Mouse (Mus musculus): ENCODE data around the gene Pet117. TPM values are rescaled to one million over a fixed set of nuclear protein-coding genes. Genes with fewer than 3 reads are reported as not detected.

Gene Pet117
- polyA plus RNA-seq, 1 experiment: 1.2 TPM

- Histone ChIP-seq H3K27me3 (ENCODE audit: control insufficient read depth, insufficient read depth, insufficient read length) (peaks cover 51% of the 10 kb centered on the region), H3ac (ENCODE audit: control insufficient read depth, insufficient read length, low read depth) (no peak overlapping the region), H3K36me3 (ENCODE audit: control insufficient read depth, insufficient read depth) (no peaks in the 10 kb centered on the region), H3K79me3 (ENCODE audit: low read depth) (no peaks in the 10 kb centered on the region), H3K79me2 (ENCODE audit: control insufficient read depth, insufficient read depth) (no peaks in the 10 kb centered on the region), H3K4me3 (ENCODE audit: insufficient read depth, poor library complexity, severe bottlenecking) (no peak overlapping the region)
- TF ChIP-seq CEBPB (IDR thresholded peaks at IDR 0.05; ENCODE audit: low read depth): no peak
- TF ChIP-seq MYOD1 (IDR thresholded peaks at IDR 0.05; ENCODE audit: control insufficient read depth, insufficient read length, low read depth): no peak
- no peak for TF ChIP-seq FOSL1 (IDR thresholded peaks at IDR 0.05; ENCODE audit: insufficient read depth, low read length, poor library complexity, severe bottlenecking)
- TF ChIP-seq USF1 (IDR thresholded peaks at IDR 0.05; ENCODE audit: low read depth): no peak
- no peak for TF ChIP-seq MAX (IDR thresholded peaks at IDR 0.05)
Measured at GRCm38 (mm10) chr2:144330960-144331371, 37.8 kb upstream of the Pet117 start.

DNA sequence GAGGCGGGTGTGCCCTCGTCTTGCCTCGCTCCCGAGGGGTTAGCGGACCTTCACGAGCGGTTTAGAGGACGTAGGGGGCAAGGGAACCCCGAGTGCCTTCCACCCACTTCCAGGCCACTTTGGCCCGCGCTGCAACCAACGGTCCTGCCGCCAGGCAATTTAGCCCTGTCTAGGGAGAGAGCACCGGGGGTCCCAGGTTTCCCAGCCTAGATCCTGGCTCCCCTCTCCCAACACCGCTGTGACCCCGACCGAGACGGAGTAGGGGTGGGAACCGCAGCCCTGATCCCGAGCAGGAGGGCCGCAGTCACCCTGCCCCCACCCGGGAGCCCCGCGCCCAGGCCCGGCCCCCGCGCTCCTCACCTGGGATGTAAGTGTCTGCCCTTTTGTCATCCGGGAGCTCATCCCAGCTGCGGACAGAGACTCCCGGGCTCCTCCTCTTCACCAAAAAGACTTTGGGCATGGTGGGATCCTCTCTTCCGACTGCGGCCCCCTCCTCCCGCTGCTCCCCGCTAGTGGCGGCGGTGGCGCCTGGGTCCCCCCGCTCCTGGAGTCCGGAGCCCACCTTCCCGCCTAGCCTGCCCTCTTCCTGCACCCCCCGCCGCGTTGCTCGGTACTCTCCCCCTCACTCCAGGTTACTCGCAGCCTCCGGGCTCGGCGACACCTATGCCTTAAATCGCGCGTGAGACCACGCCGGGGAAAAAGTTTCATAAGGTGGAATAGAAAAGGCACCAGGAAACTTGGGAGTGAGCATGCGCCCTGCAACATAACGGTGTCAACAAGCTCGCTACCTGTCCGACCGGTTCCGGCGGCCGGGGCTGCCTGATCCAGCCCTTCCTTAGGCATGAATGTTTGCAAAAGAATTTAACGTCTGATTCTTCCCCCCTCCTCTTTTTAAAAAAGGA lies 37.1 kb upstream of the Pet117 start, which contains the start of gene Ovol2:
Gene Ovol2, minus strand, starts transcription at position 746 of the 902 bp plus-strand sequence.
- Histone ChIP-seq H3ac (ENCODE audit: control insufficient read depth, insufficient read length, low read depth) (no peak within 1 kb of the TSS), H3K79me2 (ENCODE audit: control insufficient read depth, insufficient read depth) (no peaks in the 10 kb centered on the region), H3K36me3 (ENCODE audit: control insufficient read depth, insufficient read depth) (no peaks in the 10 kb centered on the region), H3K79me3 (ENCODE audit: low read depth) (no peaks in the 10 kb centered on the region), H3K27me3 (ENCODE audit: control insufficient read depth, insufficient read depth, insufficient read length) (peaks cover 50% of the 10 kb centered on the region), H3K4me3 (ENCODE audit: insufficient read depth, poor library complexity, severe bottlenecking) (no peak within 1 kb of the TSS)
- no peak for TF ChIP-seq CEBPB (IDR thresholded peaks at IDR 0.05; ENCODE audit: low read depth)
- TF ChIP-seq CTCF (IDR thresholded peaks at IDR 0.05; ENCODE audit: control insufficient read depth, insufficient read depth, insufficient read length): no peak
- TF ChIP-seq MYOD1 (IDR thresholded peaks at IDR 0.05; ENCODE audit: control insufficient read depth, insufficient read length, low read depth): no peak
- TF ChIP-seq MAX (IDR thresholded peaks at IDR 0.05): no peak
- TF ChIP-seq MYOG (IDR thresholded peaks at IDR 0.05; ENCODE audit: control insufficient read depth, extremely low read depth, insufficient read length): no peak
- no peak for TF ChIP-seq FOSL1 (IDR thresholded peaks at IDR 0.05; ENCODE audit: insufficient read depth, low read length, poor library complexity, severe bottlenecking)
- TF ChIP-seq USF1 (IDR thresholded peaks at IDR 0.05; ENCODE audit: low read depth): no peak

DNA sequence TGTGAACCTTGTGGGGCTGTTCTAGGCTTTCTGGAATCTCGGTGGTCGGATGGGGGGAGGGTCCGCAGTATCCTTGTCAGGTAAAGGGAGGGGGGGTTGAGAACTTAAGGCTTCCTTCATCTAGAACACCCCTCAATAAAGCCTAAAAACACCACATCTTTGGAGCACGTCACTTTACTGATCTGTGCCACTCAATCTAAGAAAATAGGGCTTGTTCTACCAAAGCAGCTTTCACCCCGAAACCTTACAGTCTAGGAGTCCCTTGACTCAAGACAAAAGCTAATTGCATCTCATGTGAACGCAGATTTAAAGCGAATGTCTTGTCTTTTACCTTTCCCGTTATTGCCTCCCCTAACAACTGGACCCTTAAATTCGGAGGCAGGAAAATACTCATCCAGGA lies 36.3 kb upstream of the Pet117 start:
- H3K27me3 ChIP-seq (ENCODE audit: control insufficient read depth, insufficient read depth, insufficient read length): peaks cover 48% of the 10 kb centered on the region

DNA sequence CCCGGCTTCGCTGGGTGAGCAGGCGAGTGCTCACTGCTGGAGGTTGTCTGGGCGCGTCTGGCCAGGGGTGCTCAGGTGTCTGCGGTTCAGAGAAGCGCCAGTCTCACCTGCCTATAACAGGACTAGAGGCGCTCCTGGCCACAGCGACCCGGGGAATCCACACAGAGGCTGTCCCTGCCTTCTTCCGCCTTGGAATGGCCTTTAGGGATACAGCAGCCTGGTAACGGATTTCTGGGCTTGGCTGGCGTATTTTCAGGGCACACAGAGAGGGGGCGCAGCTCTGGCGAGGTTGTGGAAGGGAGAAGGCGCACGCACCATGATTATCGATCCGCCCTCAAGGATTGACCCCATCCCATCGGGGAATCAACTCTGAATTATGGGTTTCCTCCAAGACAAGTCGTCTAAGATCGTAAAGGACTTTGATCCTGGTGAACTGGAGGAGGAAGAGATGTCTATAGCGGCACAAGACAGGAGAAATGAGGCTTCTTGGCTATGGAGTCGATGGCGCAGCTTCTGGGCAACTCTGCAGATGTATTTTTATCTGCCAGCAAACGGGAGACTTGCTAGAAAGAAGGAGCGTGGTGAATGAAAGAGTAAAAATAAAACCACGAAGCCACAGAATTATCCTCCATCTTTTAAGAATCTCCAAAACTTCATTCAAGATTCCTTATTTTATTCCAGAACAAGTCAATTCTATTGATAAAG lies 35.5 kb upstream of the Pet117 start:
- no peak overlapping the region for H3K4me3 ChIP-seq (ENCODE audit: insufficient read depth, poor library complexity, severe bottlenecking)
- peaks cover 48% of the 10 kb centered on the region for H3K27me3 ChIP-seq (ENCODE audit: control insufficient read depth, insufficient read depth, insufficient read length)

More for the DNA sequence above, 36.3 kb upstream of the Pet117 start:
- Histone ChIP-seq H3ac (ENCODE audit: control insufficient read depth, insufficient read length, low read depth) (no peak overlapping the region), H3K79me3 (ENCODE audit: low read depth) (no peaks in the 10 kb centered on the region), H3K4me3 (ENCODE audit: insufficient read depth, poor library complexity, severe bottlenecking) (no peak overlapping the region), H3K79me2 (ENCODE audit: control insufficient read depth, insufficient read depth) (no peaks in the 10 kb centered on the region), H3K36me3 (ENCODE audit: control insufficient read depth, insufficient read depth) (no peaks in the 10 kb centered on the region)
- no peak for TF ChIP-seq MYOG (IDR thresholded peaks at IDR 0.05; ENCODE audit: control insufficient read depth, extremely low read depth, insufficient read length)
- TF ChIP-seq MAX (IDR thresholded peaks at IDR 0.05): no peak
- TF ChIP-seq CEBPB (IDR thresholded peaks at IDR 0.05; ENCODE audit: low read depth): no peak
- TF ChIP-seq FOSL1 (IDR thresholded peaks at IDR 0.05; ENCODE audit: insufficient read depth, low read length, poor library complexity, severe bottlenecking): no peak
- no peak for TF ChIP-seq USF1 (IDR thresholded peaks at IDR 0.05; ENCODE audit: low read depth)
- TF ChIP-seq CTCF (IDR thresholded peaks at IDR 0.05; ENCODE audit: control insufficient read depth, insufficient read depth, insufficient read length): no peak
- TF ChIP-seq MYOD1 (IDR thresholded peaks at IDR 0.05; ENCODE audit: control insufficient read depth, insufficient read length, low read depth): no peak

GRCm38 (mm10) chr2:144337230-144337629 lies 31.6 kb upstream of the Pet117 start:
- Histone ChIP-seq H3K36me3 (ENCODE audit: control insufficient read depth, insufficient read depth) (no peaks in the 10 kb centered on the region), H3K27me3 (ENCODE audit: control insufficient read depth, insufficient read depth, insufficient read length) (peaks cover 24% of the 10 kb centered on the region), H3K79me2 (ENCODE audit: control insufficient read depth, insufficient read depth) (no peaks in the 10 kb centered on the region), H3K4me3 (ENCODE audit: insufficient read depth, poor library complexity, severe bottlenecking) (no peak overlapping the region), H3ac (ENCODE audit: control insufficient read depth, insufficient read length, low read depth) (no peak overlapping the region), H3K79me3 (ENCODE audit: low read depth) (no peaks in the 10 kb centered on the region)
- TF ChIP-seq MYOD1 (IDR thresholded peaks at IDR 0.05; ENCODE audit: control insufficient read depth, insufficient read length, low read depth): no peak
- TF ChIP-seq MAX (IDR thresholded peaks at IDR 0.05): no peak
- no peak for TF ChIP-seq CEBPB (IDR thresholded peaks at IDR 0.05; ENCODE audit: low read depth)
- TF ChIP-seq USF1 (IDR thresholded peaks at IDR 0.05; ENCODE audit: low read depth): no peak
- no peak for TF ChIP-seq CTCF (IDR thresholded peaks at IDR 0.05; ENCODE audit: control insufficient read depth, insufficient read depth, insufficient read length)
- no peak for TF ChIP-seq MYOG (IDR thresholded peaks at IDR 0.05; ENCODE audit: control insufficient read depth, extremely low read depth, insufficient read length)
- no peak for TF ChIP-seq FOSL1 (IDR thresholded peaks at IDR 0.05; ENCODE audit: insufficient read depth, low read length, poor library complexity, severe bottlenecking)

More for the DNA sequence above, 35.5 kb upstream of the Pet117 start:
- H3ac ChIP-seq (ENCODE audit: control insufficient read depth, insufficient read length, low read depth): no peak overlapping the region
- H3K36me3 ChIP-seq (ENCODE audit: control insufficient read depth, insufficient read depth): no peaks in the 10 kb centered on the region
- no peaks in the 10 kb centered on the region for H3K79me3 ChIP-seq (ENCODE audit: low read depth)
- H3K79me2 ChIP-seq (ENCODE audit: control insufficient read depth, insufficient read depth): no peaks in the 10 kb centered on the region
- no peak for TF ChIP-seq MYOD1 (IDR thresholded peaks at IDR 0.05; ENCODE audit: control insufficient read depth, insufficient read length, low read depth)
- no peak for TF ChIP-seq FOSL1 (IDR thresholded peaks at IDR 0.05; ENCODE audit: insufficient read depth, low read length, poor library complexity, severe bottlenecking)
- TF ChIP-seq CEBPB (IDR thresholded peaks at IDR 0.05; ENCODE audit: low read depth): no peak
- no peak for TF ChIP-seq CTCF (IDR thresholded peaks at IDR 0.05; ENCODE audit: control insufficient read depth, insufficient read depth, insufficient read length)
- TF ChIP-seq USF1 (IDR thresholded peaks at IDR 0.05; ENCODE audit: low read depth): no peak
- no peak for TF ChIP-seq MAX (IDR thresholded peaks at IDR 0.05)
- TF ChIP-seq MYOG (IDR thresholded peaks at IDR 0.05; ENCODE audit: control insufficient read depth, extremely low read depth, insufficient read length): no peak

Data from C2C12 (cell line).